Mouse (Mus musculus): ENCODE results near the gene Zfp36l2. TPM values are rescaled to one million over a fixed set of nuclear protein-coding genes. Genes with fewer than 3 reads are reported as not detected.
A peak's percentile ranks its signal among the peaks of the same experiment; 100 is the strongest.

Zfp36l2 gene
- polyA plus RNA-seq, 1 experiment from 2014 or later, result 29.6 TPM

DNA sequence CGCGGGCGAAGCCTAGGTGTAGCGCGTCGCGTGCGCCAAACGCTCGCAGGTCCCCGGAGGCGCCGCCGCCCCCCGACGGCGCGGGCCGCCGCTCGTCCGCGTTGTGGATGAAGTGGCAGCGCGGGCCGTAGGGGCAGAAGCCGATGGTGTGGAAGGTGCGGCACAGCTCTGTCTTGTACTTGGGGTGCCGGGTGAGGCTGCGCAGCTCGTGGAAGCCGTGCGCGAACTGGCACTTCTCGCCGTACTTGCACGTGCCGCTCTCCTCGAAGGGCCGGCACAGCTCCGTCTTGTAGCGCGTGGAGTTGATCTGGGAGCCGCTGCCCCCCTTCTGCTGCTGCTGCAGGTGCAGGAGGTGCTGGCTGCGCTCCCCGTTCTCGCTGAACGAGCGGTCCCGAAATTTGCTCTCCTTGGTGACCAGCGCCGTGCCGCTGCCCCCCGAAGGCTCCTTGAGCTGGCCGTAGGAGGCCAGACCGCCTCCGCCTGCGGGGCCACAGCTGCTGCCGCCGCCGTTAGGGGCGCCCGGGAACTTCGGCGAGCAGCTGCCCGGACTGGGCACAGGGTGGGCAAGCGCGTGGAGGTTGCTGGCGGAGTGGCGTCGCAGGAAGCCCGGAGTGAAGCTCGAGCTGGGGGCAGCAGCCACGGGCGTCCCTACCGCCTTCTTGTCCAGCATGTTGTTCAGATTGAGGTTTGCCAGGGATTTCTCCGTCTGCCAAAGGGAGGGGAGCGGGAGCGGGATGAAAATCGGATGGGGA, 1.1 kb downstream of the Zfp36l2 start:
- H3K4me3 ChIP-seq (ENCODE audit: low read depth, low read length), result peak overlapping the region; percentile 91
- H3K9ac ChIP-seq (ENCODE audit: low read depth, low read length), result peak overlapping the region; percentile 81
- no peaks in the 10 kb centered on the region for H3K9me3 ChIP-seq (ENCODE audit: control insufficient read depth)
- no peaks in the 10 kb centered on the region for H3K27me3 ChIP-seq (replicated peaks; ENCODE audit: control insufficient read depth, insufficient read depth, low read length)
- H3K27ac ChIP-seq (ENCODE audit: low read depth, low read length), result peak overlapping the region; percentile 93
- peak; percentile 40 for TF ChIP-seq CTCF (IDR thresholded peaks at IDR 0.05; ENCODE audit: low read depth)
- H3K36me3 ChIP-seq (ENCODE audit: control insufficient read depth, insufficient read depth), result peaks cover 22% of the 10 kb centered on the region
- H3K4me1 ChIP-seq (replicated peaks; ENCODE audit: control insufficient read depth, insufficient read depth, low read length), result peaks cover 14% of the 10 kb centered on the region; the same call in 1 of the 2 replicates
- H3K4me2 ChIP-seq (replicated peaks; ENCODE audit: low read depth), result peak overlapping the region; percentile 62
- under 1% methylated on average over 76 of the region's 80 CpGs for WGBS
- ATAC-seq, result no peak

DNA sequence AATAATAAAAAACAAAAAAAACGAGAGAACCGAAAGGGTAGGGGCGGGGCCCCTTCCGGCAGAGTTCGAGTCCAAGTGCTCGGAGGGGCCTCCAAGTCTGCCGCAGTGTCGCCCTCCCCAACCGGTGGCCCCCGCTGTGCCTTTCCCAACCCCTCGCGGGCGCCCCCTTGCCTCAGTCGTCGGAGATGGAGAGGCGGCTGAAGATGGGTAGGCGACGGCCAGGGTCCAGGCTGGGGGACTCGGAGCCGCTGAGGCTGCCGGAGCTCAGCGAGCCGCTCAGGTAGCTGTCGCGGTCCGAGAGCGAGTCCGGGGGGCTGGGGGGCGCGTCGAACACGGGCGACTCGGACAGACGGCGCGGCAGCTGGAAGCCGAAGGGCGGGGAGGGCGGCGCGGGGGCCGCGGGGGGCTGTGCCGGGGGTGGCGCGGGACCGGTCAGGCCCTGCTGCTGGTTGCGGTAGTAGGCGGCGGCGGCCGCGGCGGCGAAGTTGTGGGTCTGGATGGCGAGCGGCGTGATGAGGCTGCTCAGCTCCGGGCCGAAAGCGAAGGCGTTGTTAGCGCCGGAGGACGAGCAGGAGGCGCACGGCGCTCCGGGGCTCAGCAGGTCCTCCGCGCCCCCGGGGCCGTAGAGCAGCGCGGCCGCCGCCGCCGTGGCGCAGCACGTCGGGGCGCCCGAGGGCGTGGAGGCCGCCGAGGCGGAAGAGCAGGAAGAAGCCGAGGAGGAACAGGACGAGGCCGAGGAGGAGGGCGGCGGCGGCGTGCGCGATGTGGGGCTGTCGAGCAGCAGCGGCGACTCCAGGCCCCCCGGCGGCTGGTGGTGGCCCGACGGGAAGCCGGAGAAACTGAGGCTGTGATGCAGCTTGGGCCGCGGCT, 1.9 kb downstream of the Zfp36l2 start:
- under 1% methylated on average over 92 of the region's 108 CpGs for WGBS
- H3K4me2 ChIP-seq (replicated peaks; ENCODE audit: low read depth), result peak overlapping the region; percentile 62
- H3K9ac ChIP-seq (ENCODE audit: low read depth, low read length), result peak overlapping the region; percentile 81
- H3K27me3 ChIP-seq (replicated peaks; ENCODE audit: control insufficient read depth, insufficient read depth, low read length), result no peaks in the 10 kb centered on the region
- H3K36me3 ChIP-seq (ENCODE audit: control insufficient read depth, insufficient read depth), result peaks cover 18% of the 10 kb centered on the region
- no peak for ATAC-seq
- H3K9me3 ChIP-seq (ENCODE audit: control insufficient read depth), result no peaks in the 10 kb centered on the region
- peaks cover 20% of the 10 kb centered on the region; the same call in 1 of the 2 replicates for H3K4me1 ChIP-seq (replicated peaks; ENCODE audit: control insufficient read depth, insufficient read depth, low read length)
- peak overlapping the region; percentile 93 for H3K27ac ChIP-seq (ENCODE audit: low read depth, low read length)
- peak overlapping the region; percentile 91 for H3K4me3 ChIP-seq (ENCODE audit: low read depth, low read length)
- TF ChIP-seq CTCF (IDR thresholded peaks at IDR 0.05; ENCODE audit: low read depth), result peak; percentile 63

DNA sequence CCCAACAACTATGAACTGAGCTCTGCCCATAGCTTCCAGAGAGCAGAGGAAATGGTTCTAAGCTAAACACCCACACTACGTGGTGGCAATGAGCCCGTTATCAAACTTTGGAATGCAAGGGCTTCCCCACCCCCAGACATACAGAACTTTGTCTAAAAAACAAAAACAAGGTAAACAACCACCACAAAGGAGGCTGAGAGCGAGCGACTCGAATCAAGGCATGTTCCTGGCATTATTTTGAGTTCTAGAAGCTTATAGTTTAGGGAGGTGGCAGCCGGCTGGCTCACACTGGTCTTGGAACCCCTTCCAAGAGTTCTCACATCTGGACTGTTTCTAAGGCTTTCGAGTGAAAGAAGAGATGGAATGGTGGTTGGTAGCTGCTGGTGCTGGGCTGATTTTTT, 2.7 kb downstream of the Zfp36l2 start:
- Histone ChIP-seq H3K27me3 (replicated peaks; ENCODE audit: control insufficient read depth, insufficient read depth, low read length) (no peaks in the 10 kb centered on the region), H3K4me1 (replicated peaks; ENCODE audit: control insufficient read depth, insufficient read depth, low read length) (peaks cover 26% of the 10 kb centered on the region), H3K9ac (ENCODE audit: low read depth, low read length) (peak overlapping the region; percentile 81), H3K4me2 (replicated peaks; ENCODE audit: low read depth) (peak overlapping the region; percentile 62), H3K4me3 (ENCODE audit: low read depth, low read length) (peak overlapping the region; percentile 91), H3K9me3 (ENCODE audit: control insufficient read depth) (no peaks in the 10 kb centered on the region), H3K27ac (ENCODE audit: low read depth, low read length) (peak overlapping the region; percentile 93), H3K36me3 (ENCODE audit: control insufficient read depth, insufficient read depth) (peaks cover 18% of the 10 kb centered on the region)
- TF ChIP-seq CTCF (IDR thresholded peaks at IDR 0.05; ENCODE audit: low read depth), result no peak
- ATAC-seq, result no peak
- WGBS, result under 1% methylated on average over 7 of the region's 7 CpGs

DNA sequence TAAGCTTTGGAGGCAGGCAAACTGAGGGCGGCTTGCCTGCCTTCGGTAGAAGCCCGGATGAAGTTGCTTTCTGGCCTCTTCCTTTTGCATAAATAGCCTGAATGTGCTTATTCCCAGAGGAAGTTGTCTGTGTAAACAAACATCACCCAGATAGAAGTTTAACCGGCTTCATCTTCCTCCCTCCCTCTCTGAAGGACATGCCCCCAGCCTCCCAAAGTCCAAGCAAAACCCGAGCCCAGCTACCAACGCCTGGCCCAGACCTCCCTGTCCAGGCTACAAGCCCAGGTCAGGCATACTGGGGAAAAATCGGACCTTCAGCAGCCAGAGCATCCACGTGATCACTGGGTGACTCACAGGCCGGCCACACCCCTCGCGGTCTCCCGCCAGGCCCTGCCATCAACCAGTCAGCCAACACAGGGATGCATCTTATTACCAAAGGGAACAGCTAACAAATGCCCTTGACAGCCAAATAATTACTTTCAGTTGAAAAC, 4.4 kb downstream of the Zfp36l2 start:
- Histone ChIP-seq H3K36me3 (ENCODE audit: control insufficient read depth, insufficient read depth) (peaks cover 18% of the 10 kb centered on the region), H3K4me2 (replicated peaks; ENCODE audit: low read depth) (peak overlapping the region; percentile 62), H3K9ac (ENCODE audit: low read depth, low read length) (no peak overlapping the region; the same call in 1 of the 2 replicates), H3K4me3 (ENCODE audit: low read depth, low read length) (peak overlapping the region; percentile 26), H3K27ac (ENCODE audit: low read depth, low read length) (peak overlapping the region; percentile 88), H3K27me3 (replicated peaks; ENCODE audit: control insufficient read depth, insufficient read depth, low read length) (no peaks in the 10 kb centered on the region), H3K9me3 (ENCODE audit: control insufficient read depth) (no peaks in the 10 kb centered on the region), H3K4me1 (replicated peaks; ENCODE audit: control insufficient read depth, insufficient read depth, low read length) (peaks cover 19% of the 10 kb centered on the region)
- ATAC-seq, result peak; percentile 27; the same call in 1 of the 2 replicates
- no peak for TF ChIP-seq CTCF (IDR thresholded peaks at IDR 0.05; ENCODE audit: low read depth)
- WGBS, result 3% methylated on average over 12 of the region's 12 CpGs

DNA sequence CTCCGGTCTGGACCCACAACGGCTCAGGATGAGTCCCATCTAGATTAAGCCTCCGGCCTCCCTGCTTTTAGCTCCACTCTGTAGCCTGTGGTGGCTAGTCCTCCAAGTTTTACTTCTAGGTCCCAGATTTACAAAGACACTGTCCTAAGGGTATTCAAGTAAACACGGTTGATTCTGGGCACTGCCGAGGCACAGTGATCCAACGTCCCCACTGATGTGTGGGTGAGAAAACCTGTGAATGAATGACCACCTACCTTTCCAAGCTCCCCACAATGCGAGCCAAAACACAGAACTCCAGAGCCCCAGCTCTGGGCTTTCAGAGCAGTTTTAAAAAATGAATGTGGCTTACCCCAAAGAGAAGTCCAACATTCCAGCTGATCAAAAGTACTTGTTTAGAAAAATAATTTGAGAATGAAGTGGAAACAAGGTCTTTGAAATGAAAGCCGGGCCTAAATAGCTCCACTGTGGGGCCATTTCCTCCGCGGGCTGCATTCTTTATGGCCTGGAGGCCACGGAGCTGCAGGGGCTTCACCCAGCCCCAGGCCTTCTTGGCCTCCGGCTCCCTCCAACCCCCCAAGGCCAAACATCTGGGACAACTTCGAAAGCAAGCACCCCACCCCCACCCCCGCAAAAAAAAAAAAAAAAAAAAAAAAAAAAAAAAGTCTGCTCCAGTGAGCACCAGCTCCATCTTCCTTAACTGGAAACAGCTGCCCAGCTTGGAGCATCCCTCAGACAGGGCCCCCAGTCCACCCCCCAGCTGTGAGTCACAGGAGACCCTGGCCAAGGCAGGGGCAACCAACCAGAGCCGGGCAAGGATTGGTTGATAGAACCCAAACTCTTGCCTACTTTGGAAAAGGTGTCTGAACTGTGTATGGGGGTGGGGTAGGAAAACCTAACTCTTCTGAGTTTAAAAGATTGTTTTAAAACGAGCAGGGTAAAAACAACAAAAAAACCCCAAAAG, 5.2 kb downstream of the Zfp36l2 start:
- Histone ChIP-seq H3K4me3 (ENCODE audit: low read depth, low read length) (no peak overlapping the region; the same call in 1 of the 2 replicates), H3K4me2 (replicated peaks; ENCODE audit: low read depth) (peak overlapping the region; percentile 62), H3K9ac (ENCODE audit: low read depth, low read length) (no peak overlapping the region; the same call in 1 of the 2 replicates), H3K36me3 (ENCODE audit: control insufficient read depth, insufficient read depth) (peaks cover 18% of the 10 kb centered on the region), H3K4me1 (replicated peaks; ENCODE audit: control insufficient read depth, insufficient read depth, low read length) (peaks cover 20% of the 10 kb centered on the region), H3K27me3 (replicated peaks; ENCODE audit: control insufficient read depth, insufficient read depth, low read length) (no peaks in the 10 kb centered on the region), H3K27ac (ENCODE audit: low read depth, low read length) (peak overlapping the region; percentile 88), H3K9me3 (ENCODE audit: control insufficient read depth) (no peaks in the 10 kb centered on the region)
- 17% methylated on average over 16 of the region's 16 CpGs for WGBS
- no peak for ATAC-seq
- TF ChIP-seq CTCF (IDR thresholded peaks at IDR 0.05; ENCODE audit: low read depth), result no peak

All from intestine, postnatal 0 days (tissue).